Mouse (Mus musculus) G1E (cell line): ENCODE results near the gene Fscn1.

Experiments
- CTCF ChIP-seq: IDR thresholded peaks from 2 replicates; pipeline ENCODE4 v1.5.1; 2012; ENCODE audit warnings: low read depth, low read length, inconsistent platforms, mixed read lengths
- TAL1 ChIP-seq: conservative IDR thresholded peaks from 2 replicates; pipeline ENCODE4 v1.6.1; 2012; ENCODE audit warnings: low read depth, low read length, inconsistent platforms, mixed read lengths

DNA sequence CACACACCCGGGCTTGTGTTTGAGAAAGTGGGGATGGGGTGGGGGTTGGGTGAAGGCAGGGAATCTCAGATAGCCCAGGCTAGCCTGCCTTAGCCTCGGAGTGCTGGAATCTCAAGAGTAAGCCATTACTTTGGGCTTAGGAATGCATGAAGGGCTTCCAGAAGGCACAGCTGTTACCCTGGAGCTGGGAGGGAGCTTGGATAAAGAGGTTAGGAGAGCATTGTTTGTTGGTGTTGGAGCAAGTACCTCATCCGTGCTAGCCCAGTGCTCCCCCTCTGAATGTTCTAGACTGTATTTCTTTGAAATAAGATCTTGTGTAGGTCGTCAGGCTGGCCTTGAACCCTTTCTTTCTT, 30.8 kb upstream of the Fscn1 start:
- no peak for TF ChIP-seq CTCF
- no peak for TF ChIP-seq TAL1
